Mouse (Mus musculus): ENCODE measurements at regions not wholly inside any gene's neighbourhood (a gene's known extent, or its start where the extent isn't known, plus 50 kb on each side); places are given as distances from the start of the nearest gene placed in this dataset.

DNA sequence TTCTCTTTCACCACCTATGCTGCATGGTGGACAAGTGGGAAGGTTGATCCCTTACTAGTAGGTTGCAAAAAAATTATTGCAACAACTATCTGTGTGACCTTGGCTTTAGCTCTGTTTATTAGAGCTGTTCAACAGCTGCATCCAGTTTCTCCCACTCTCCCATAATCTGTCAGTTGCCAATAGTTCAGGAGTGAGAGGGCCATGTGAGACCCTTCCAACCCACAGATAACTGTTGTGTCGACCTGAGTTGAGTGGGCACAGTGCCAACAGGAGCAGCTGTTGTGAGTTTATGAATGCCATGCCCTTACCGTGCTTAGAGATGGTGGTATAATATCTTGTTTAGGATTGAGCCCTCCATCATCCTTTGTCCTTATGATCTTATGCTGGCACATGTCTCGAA lies 902.1 kb upstream of the Slc39a10 start:
- no peak for TF ChIP-seq CTCF (IDR thresholded peaks at IDR 0.05; ENCODE audit: control insufficient read depth, insufficient read depth, insufficient read length)
- TF ChIP-seq MAX (IDR thresholded peaks at IDR 0.05): no peak
